Mouse (Mus musculus) liver, embryonic 14.5 days (tissue): ENCODE data around the gene Zfp57. TPM values are rescaled to one million over a fixed set of nuclear protein-coding genes. Genes with fewer than 3 reads are reported as not detected.

Experiments
- ATAC-seq: fragments of 200-750 bp; cut with Nextera tagmentation; 2 replicates; pipeline ENCODE4 v1.8.0; 2017; ENCODE audit warnings: moderate number of reproducible peaks, mild to moderate bottlenecking, moderate library complexity; ENCODE audit not compliant: insufficient read depth
- DNase-seq, 3 experiments: peaks; one replicate each; pipeline ENCODE4 v3.0.0-alpha.2; 2012 to 2013; ENCODE audit warnings: low read depth in 3 of 3, low spot score in 3 of 3
- H3K27ac ChIP-seq: fragments of 300-500 bp; sonication (generic); 2 replicates; pipeline ENCODE4 v1.5.1; 2014; ENCODE audit warnings: moderate library complexity, mild to moderate bottlenecking, control low read depth, inconsistent platforms
- H3K27me3 ChIP-seq: fragments of 300-500 bp; sonication (generic); 2 replicates; pipeline ENCODE4 v1.6.1; 2014; ENCODE audit warnings: mild to moderate bottlenecking, low read length, moderate library complexity; ENCODE audit not compliant: control insufficient read depth, insufficient read depth
- H3K36me3 ChIP-seq: fragments of 300-500 bp; sonication (generic); replicated peaks from 2 replicates; pipeline ENCODE4 v1.6.1; 2014; ENCODE audit warnings: low read depth; ENCODE audit not compliant: control insufficient read depth, insufficient read depth
- H3K4me1 ChIP-seq, 2 experiments: fragments of 200-500 bp in 1 of 2; fragments of 300-500 bp in 1 of 2; sonication (generic) in 1 of 2; replicated peaks; 2 replicates each; pipeline ENCODE4 v1.6.1; 2012 to 2014; ENCODE audit warnings: antibody characterized with exemption in 1 of 2, inconsistent platforms in 1 of 2, low read length in 1 of 2; ENCODE audit not compliant: control insufficient read depth in 2 of 2, insufficient read depth in 2 of 2
- H3K4me2 ChIP-seq: fragments of 300-500 bp; sonication (generic); 2 replicates; pipeline ENCODE4 v1.6.1; 2014; ENCODE audit warnings: low read depth, mild to moderate bottlenecking, control low read depth, moderate library complexity
- H3K4me3 ChIP-seq, 2 experiments: fragments of 200-500 bp in 1 of 2; fragments of 300-500 bp in 1 of 2; sonication (generic) in 1 of 2; 2 replicates each; pipeline ENCODE4 v1.5.1; 2012 to 2014; ENCODE audit warnings: low read depth in 2 of 2, low read length in 2 of 2, mild to moderate bottlenecking in 2 of 2, control low read depth in 1 of 2, inconsistent platforms in 1 of 2, moderate library complexity in 1 of 2; ENCODE audit not compliant: insufficient read depth in 1 of 2
- H3K9ac ChIP-seq: fragments of 300-500 bp; sonication (generic); replicated peaks from 2 replicates; pipeline ENCODE4 v1.6.1; 2014; ENCODE audit warnings: mild to moderate bottlenecking, control low read depth, moderate library complexity
- H3K9me3 ChIP-seq: fragments of 300-500 bp; sonication (generic); 2 replicates; pipeline ENCODE4 v1.6.1; 2016; ENCODE audit warnings: low read length, mixed read lengths; ENCODE audit not compliant: control insufficient read depth
- CTCF ChIP-seq: IDR thresholded peaks from 2 replicates; pipeline ENCODE4 v1.5.1; 2016; ENCODE audit warnings: antibody characterized with exemption, low read depth, control low read depth
- EP300 ChIP-seq: IDR thresholded peaks from 2 replicates; pipeline ENCODE4 v1.6.1; 2016; ENCODE audit warnings: antibody characterized with exemption, low read depth
- WGBS: fragments of 180-500 bp; shearing (Covaris S2); extraction: QIAGEN DNeasy Blood & Tissue Kit; methylation state at CpG from one replicate; pipeline ENCODE4 v1.1.7; 2014; ENCODE audit not compliant: insufficient replicate concordance; 5-methylcytosine and 5-hydroxymethylcytosine counted together
- polyA plus RNA-seq, 2 experiments: library from polyadenylated mRNA; depleted of rRNA in 1 of 2; stranded (reverse) in 1 of 2; unstranded in 1 of 2; fragments of >200 nt; fragmentation: Nextera tagmentation in 1 of 2; extraction: Ambion mirVana in 1 of 2; gene quantifications; 2 replicates each; pipeline versions ENCODE4 v1.2.1 to v1.2.3; 2012 to 2014

Zfp57 gene
- polyA plus RNA-seq, 2 experiments = 2.2 to 3.3 TPM

- H3K27me3 ChIP-seq = peaks cover 64% of the 10 kb centered on the region
- H3K9me3 ChIP-seq = no peaks in the 10 kb centered on the region
- WGBS = under 1% methylated on average over 47 of the region's 55 CpGs
Measured at GRCm38 (mm10) chr17:37045611-37046311, 44.8 kb downstream of the Zfp57 start, which contains the start of gene Gabbr1. Gabbr1 (plus strand) TSS chr17:37045966.

GRCm38 (mm10) chr17:37046312-37047112 is 45.5 kb downstream of the Zfp57 start:
- Histone ChIP-seq H3K27me3 (peaks cover 68% of the 10 kb centered on the region), H3K4me2 (peak overlapping the region; percentile 64), H3K27ac (no peak overlapping the region), H3K4me1 (0 out of 4 replicates have a peak, but pooled peaks cover 0 to 2% of the 10 kb centered on the region in 2 experiments), H3K4me3 (peak overlapping the region; percentile 37 to 50), H3K36me3 (no peaks in the 10 kb centered on the region), H3K9ac (no peak overlapping the region; the same call in 1 of the 2 replicates), H3K9me3 (no peaks in the 10 kb centered on the region)
- no peak for DNase-seq
- whole genome bisulfite sequencing = 2% methylated on average over 46 of the region's 58 CpGs
- TF ChIP-seq EP300 (no peak), CTCF (0 out of 2 replicates have a peak, but pooled peaks have one; percentile 15)
- peak; percentile 46; the same call in 1 of the 2 replicates for ATAC-seq

More at GRCm38 (mm10) chr17:37045611-37046311, 44.8 kb downstream of the Zfp57 start, which contains the start of gene Gabbr1:
- ATAC-seq (peak; percentile 69), DNase-seq (no peak)
- H3K27ac ChIP-seq = no peak within 1 kb of the TSS
- no peaks in the 10 kb centered on the region for H3K36me3 ChIP-seq
- TF ChIP-seq EP300 (no peak), CTCF (no peak)
- peak within 1 kb of the TSS; percentile 37 to 50 for H3K4me3 ChIP-seq
- peak within 1 kb of the TSS; percentile 64 for H3K4me2 ChIP-seq
- peak within 1 kb of the TSS; percentile 20; the same call in 1 of the 2 replicates for H3K9ac ChIP-seq
- 0 out of 4 replicates have a peak, but pooled peaks cover 0 to 2% of the 10 kb centered on the region in 2 experiments for H3K4me1 ChIP-seq

GRCm38 (mm10) chr17:37047332-37047976 is 46.5 kb downstream of the Zfp57 start:
- no peak overlapping the region for H3K9ac ChIP-seq
- no peaks in the 10 kb centered on the region for H3K9me3 ChIP-seq
- 0 out of 4 replicates have a peak, but pooled peaks cover 0 to 2% of the 10 kb centered on the region in 2 experiments for H3K4me1 ChIP-seq
- no peak for TF ChIP-seq EP300
- no peak for TF ChIP-seq CTCF
- WGBS = 25% methylated on average over 19 of the region's 19 CpGs
- no peak overlapping the region for H3K4me2 ChIP-seq
- no peaks in the 10 kb centered on the region for H3K36me3 ChIP-seq
- no peak overlapping the region for H3K4me3 ChIP-seq
- no peak for DNase-seq
- no peak overlapping the region for H3K27ac ChIP-seq
- ATAC-seq = no peak
- H3K27me3 ChIP-seq = peaks cover 70% of the 10 kb centered on the region

GRCm38 (mm10) chr17:37047981-37048380 is 47.0 kb downstream of the Zfp57 start:
- Histone ChIP-seq H3K9me3 (no peaks in the 10 kb centered on the region), H3K9ac (no peak overlapping the region), H3K4me3 (no peak overlapping the region), H3K4me2 (no peak overlapping the region), H3K27me3 (peaks cover 70% of the 10 kb centered on the region), H3K4me1 (0 out of 4 replicates have a peak, but pooled peaks cover 0 to 2% of the 10 kb centered on the region in 2 experiments), H3K27ac (no peak overlapping the region), H3K36me3 (no peaks in the 10 kb centered on the region)
- ATAC-seq = no peak
- 17% methylated on average over 3 of the region's 3 CpGs for WGBS
- DNase-seq = no peak
- TF ChIP-seq CTCF (no peak), EP300 (no peak)
